Mouse (Mus musculus): ENCODE data around the gene Cnn1.

GRCm38 (mm10) chr9:22124169-22124568 lies 25.2 kb downstream of the Cnn1 start:
- no peak for TF ChIP-seq EP300 (IDR thresholded peaks at IDR 0.05; ENCODE audit: low read depth)
- TF ChIP-seq CTCF (IDR thresholded peaks at IDR 0.05; ENCODE audit: low read depth): no peak
